Mouse (Mus musculus) megakaryocyte, embryonic 14.5 days (primary cell): Measurements from ENCODE around the gene Rwdd4a.

Experiments
- FLI1 ChIP-seq: IDR thresholded peaks from 2 replicates; pipeline ENCODE4 v1.6.1; 2012; ENCODE audit warnings: low read length, inconsistent platforms, mixed read lengths
- GATA1 ChIP-seq: IDR thresholded peaks from 3 replicates; pipeline ENCODE4 v1.6.1; 2012; ENCODE audit warnings: mixed read lengths, low read length, inconsistent platforms, borderline replicate concordance

DNA sequence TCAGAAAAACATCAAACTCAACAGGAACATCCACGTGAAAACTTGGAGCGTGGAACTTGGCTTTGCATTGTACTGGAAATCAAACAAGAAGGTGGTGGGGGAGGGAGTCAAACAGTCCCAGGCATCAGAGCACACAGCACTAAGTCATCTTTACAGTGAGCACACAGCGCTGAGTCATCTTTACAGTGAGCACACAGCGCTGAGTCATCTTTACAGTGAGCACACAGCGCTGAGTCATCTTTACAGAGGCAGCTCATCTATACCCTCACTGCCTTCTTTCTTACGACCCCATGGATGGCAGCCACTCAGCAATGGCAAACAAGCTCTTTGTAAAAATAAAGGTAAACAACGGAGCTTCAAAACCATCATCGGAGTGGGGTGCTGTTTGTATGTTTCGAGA lies 22.5 kb upstream of the Rwdd4a start:
- TF ChIP-seq GATA1 (no peak), FLI1 (no peak)
